Mouse (Mus musculus): Measurements from ENCODE around the gene Baz2b.
"Not testable (repeated sequence)": the region's sequence is repeated elsewhere in the genome, so short reads cannot be mapped to it uniquely, and the experiment has no call there.

Gene Baz2b

DNA sequence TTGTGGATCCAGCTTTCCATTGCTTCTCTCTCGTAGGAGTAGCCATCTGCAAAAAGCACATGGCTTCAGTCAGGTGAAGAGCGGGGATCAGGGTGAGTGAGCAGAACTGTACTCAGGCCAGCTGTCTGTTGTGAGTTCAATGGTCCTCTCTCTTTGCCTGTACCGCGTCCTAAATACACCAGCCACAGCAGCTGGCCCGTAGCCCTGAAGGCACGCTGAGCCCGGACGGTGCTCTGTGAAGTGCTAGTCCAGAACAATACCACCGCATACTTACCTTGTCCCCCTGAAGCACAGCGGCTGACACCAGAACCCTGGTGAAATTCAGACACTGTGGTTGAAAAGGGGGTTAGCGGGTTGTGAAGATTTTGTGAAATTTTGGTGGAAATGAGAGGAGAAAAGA lies 356.7 kb downstream of the Baz2b start:
- no peak for DNase-seq

DNA sequence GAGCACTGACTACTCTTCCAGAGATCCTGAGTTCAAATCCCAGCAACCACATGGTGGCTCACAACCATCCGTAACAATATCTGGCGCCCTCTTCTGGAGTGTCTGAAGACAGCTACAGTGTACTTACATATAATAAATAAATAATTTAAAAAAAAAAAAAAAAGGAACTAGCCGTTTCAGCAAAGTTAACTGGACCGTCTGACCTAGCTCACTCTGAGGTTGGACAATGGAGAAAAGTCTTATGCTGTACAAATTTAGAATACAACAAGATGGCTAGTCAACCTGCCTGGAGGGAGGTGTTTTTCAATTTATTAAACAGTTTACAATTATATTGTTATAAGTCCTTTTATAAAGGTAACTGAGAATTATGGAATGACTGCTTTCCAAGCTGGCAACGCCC lies 357.8 kb downstream of the Baz2b start:
- DNase-seq: not testable (repeated sequence)

All from cerebellum, adult 18-20 months (tissue).